Mouse (Mus musculus): Measurements from ENCODE around the gene Tril. TPM values are rescaled to one million over a fixed set of nuclear protein-coding genes. Genes with fewer than 3 reads are reported as not detected.

Tril gene
- polyA plus RNA-seq, 1 experiment from 2014 or later = 93.8 TPM

DNA sequence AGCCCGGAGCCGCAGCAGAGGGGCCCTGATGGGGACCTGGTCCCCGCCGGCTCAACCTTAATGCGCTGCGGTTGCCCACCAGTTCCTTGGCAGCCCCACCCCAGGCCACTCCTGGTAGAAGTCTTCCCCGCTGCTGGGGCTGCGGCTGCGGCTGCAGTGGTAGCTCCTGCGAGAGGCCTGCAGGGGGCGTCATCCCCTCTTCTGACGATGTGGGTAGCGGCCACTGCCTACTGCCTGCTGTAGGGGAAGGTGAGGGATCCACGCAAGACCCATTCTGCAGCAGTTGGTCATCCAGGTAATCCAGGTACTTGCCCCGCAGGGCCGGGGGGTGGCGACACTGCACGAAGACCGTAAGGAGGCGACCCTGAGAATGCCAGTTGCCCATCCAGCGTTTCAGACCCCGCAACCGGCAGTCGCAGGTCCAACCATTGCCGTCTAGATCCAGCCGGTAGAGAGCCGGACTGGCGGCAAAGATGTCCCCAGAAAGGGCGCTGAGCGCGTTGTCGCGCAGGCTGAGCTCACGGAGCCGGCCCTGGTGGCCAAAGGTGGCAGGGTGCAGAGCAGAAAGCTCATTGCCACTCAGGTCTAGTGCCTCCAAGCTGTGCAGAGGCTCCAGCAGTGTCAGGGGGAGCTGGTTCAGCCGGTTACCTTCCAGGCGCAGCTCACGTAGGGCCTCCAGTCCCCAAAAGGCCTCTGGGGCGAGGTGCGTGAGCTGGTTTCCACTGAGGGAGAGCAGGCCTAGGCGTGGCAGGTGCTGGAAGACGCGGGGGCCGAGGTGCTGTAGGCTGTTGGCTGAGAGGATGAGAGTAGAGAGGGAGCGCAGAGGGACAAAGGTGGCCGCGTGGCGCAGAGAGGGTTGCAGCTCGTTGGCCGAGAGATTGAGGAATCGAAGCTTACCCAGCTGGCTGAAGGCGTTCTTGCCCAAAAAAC, 1.6 kb downstream of the Tril start:
- H3K27me3 ChIP-seq = peaks cover 24% of the 10 kb centered on the region
- peak overlapping the region; percentile 98 for H3K27ac ChIP-seq
- peaks cover 53% of the 10 kb centered on the region for H3K4me1 ChIP-seq
- no peaks in the 10 kb centered on the region for H3K9me3 ChIP-seq (replicated peaks)
- peak overlapping the region; percentile 82 for H3K9ac ChIP-seq
- ATAC-seq (replicated peaks; ENCODE audit: low FRiP score) = peak; percentile 56
- under 1% methylated on average over 52 of the region's 52 CpGs for WGBS
- H3K36me3 ChIP-seq = peaks cover 13% of the 10 kb centered on the region; the same call in 1 of the 2 replicates
- peak overlapping the region; percentile 71 for H3K4me3 ChIP-seq (replicated peaks)
- H3K4me2 ChIP-seq = peak overlapping the region; percentile 88

DNA sequence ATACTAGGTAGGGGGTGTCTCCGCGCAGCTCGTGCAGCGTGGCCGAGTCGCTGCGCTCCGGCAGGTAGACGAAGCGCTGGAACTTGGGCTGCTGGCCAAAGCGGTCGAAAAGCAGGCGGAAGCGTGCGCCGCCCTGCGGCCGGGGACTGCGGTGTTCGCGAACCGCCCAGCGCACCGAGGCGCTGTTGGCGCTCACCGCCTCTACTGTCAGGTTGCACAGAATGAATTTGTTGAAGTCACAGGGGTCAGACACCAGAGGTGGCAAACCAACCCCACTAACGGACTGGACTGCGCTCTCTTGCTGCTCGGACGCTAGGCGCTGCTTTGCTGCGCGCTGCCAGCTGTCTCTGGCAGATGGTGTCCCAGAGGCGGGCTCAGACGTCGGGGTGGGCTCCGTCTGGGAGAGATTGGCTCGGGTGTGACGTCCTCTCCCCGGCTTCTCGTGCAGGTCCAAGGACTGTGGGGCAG, 2.3 kb downstream of the Tril start:
- H3K36me3 ChIP-seq = peaks cover 13% of the 10 kb centered on the region; the same call in 1 of the 2 replicates
- H3K9ac ChIP-seq = peak overlapping the region; percentile 82
- H3K4me3 ChIP-seq (replicated peaks) = peak overlapping the region; percentile 71
- no peaks in the 10 kb centered on the region for H3K9me3 ChIP-seq (replicated peaks)
- peak; percentile 19 for ATAC-seq (replicated peaks; ENCODE audit: low FRiP score)
- under 1% methylated on average over 42 of the region's 42 CpGs for WGBS
- H3K4me2 ChIP-seq = peak overlapping the region; percentile 88
- H3K4me1 ChIP-seq = peaks cover 53% of the 10 kb centered on the region
- H3K27ac ChIP-seq = peak overlapping the region; percentile 98
- peaks cover 24% of the 10 kb centered on the region for H3K27me3 ChIP-seq

DNA sequence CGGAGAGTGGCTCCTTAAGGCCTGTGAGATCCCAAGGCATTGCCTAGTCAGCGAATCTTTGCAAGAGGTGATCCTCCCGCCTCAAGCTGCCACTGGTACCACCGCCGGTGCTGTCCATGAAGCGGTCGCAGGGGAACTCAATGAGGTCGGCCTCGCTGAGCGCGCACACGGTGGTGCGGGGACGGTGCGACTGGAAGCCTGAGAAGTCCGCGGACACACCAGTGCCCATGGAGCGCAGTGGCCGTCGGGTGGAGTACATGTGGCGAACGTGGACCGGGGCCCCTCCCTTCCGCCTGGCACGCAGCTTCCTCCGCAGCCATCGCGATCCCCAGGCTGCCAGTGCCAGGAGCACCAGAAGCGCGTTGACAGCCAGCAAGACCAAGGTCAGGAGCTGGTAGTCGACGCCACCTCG, 2.9 kb downstream of the Tril start:
- Histone ChIP-seq H3K4me2 (peak overlapping the region; percentile 88), H3K4me3 (replicated peaks) (peak overlapping the region; percentile 71), H3K36me3 (peaks cover 16% of the 10 kb centered on the region; the same call in 1 of the 2 replicates), H3K27ac (peak overlapping the region; percentile 98), H3K9me3 (replicated peaks) (no peaks in the 10 kb centered on the region), H3K4me1 (peaks cover 53% of the 10 kb centered on the region), H3K9ac (peak overlapping the region; percentile 82), H3K27me3 (peaks cover 24% of the 10 kb centered on the region)
- ATAC-seq (replicated peaks; ENCODE audit: low FRiP score) = no peak
- 5% methylated on average over 32 of the region's 33 CpGs for WGBS

DNA sequence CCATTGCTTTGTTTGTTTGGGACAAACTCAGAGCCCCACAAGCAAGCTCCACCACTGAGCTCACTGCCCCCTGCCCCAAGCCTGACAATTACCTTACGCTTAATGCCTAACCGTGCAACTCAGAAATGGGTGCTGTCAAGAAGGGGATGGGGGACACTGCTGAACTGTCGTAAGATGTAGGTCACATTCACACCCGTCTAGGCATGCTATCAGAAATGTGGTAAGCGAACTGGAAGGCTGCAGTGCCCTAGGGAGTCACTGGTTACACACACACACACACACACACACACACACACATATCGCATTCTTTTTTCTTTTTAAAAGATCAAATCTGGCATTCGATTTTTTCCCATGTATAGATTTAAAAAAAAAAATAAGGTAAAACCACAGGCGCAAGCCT, 4.0 kb downstream of the Tril start:
- ATAC-seq (replicated peaks; ENCODE audit: low FRiP score) = no peak
- Histone ChIP-seq H3K36me3 (peaks cover 16% of the 10 kb centered on the region; the same call in 1 of the 2 replicates), H3K4me3 (replicated peaks) (peak overlapping the region; percentile 71), H3K27me3 (peaks cover 22% of the 10 kb centered on the region), H3K4me1 (peaks cover 50% of the 10 kb centered on the region), H3K27ac (no peak overlapping the region), H3K4me2 (peak overlapping the region; percentile 88), H3K9ac (no peak overlapping the region; the same call in 1 of the 2 replicates), H3K9me3 (replicated peaks) (no peaks in the 10 kb centered on the region)
- 55% methylated on average over 8 of the region's 8 CpGs for WGBS

DNA sequence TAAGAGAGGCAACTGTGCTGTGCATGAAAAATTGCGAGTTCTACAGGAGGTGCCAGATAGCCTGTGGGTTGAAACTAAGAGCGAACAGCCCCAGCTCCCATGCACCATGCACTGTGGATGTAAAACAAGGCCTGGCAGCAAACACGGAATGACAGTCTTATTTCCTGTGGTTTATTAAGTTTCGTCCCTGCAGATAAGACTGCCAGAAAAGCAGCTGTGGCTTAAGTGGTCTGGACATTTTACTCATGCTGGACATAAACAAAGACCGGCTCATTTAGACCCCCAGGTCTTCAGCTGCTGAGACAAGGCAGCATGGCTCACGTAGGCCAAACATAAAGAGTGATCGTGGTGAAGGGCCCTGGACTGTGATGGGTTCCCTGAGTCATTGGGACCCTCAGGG, 4.9 kb downstream of the Tril start:
- Histone ChIP-seq H3K4me1 (peaks cover 41% of the 10 kb centered on the region), H3K4me3 (replicated peaks) (peak overlapping the region; percentile 7; the same call in 1 of the 2 replicates), H3K27ac (peak overlapping the region; percentile 15; the same call in 1 of the 2 replicates), H3K9me3 (replicated peaks) (no peaks in the 10 kb centered on the region), H3K9ac (no peak overlapping the region), H3K27me3 (peaks cover 22% of the 10 kb centered on the region), H3K4me2 (peak overlapping the region; percentile 39), H3K36me3 (peaks cover 16% of the 10 kb centered on the region; the same call in 1 of the 2 replicates)
- ATAC-seq (replicated peaks; ENCODE audit: low FRiP score) = no peak
- WGBS = 54% methylated on average over 7 of the region's 7 CpGs

DNA sequence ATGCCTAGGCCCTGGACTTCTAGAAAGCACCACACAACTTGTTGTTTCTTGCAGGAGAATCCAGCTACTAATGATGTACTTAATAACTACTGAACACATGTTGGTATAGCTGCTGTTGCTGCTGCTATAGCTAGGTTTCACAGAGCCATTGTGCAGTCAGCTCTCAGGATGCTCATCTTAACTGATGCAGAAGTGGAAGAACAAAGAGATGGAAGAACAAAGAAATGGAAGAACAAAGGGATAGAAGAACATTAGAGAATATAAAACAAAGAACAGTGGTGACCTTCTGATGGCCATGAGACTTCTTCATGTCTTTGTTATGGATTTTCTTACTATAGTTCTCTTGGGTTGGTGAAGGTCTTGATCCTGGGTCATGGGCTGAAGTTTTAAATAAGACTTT, 6.4 kb downstream of the Tril start:
- Histone ChIP-seq H3K9me3 (replicated peaks) (no peaks in the 10 kb centered on the region), H3K9ac (no peak overlapping the region), H3K4me1 (peaks cover 33% of the 10 kb centered on the region), H3K4me3 (replicated peaks) (no peak overlapping the region), H3K27me3 (peaks cover 13% of the 10 kb centered on the region), H3K4me2 (no peak overlapping the region), H3K36me3 (peaks cover 16% of the 10 kb centered on the region; the same call in 1 of the 2 replicates), H3K27ac (no peak overlapping the region)
- no peak for ATAC-seq (replicated peaks; ENCODE audit: low FRiP score)

DNA sequence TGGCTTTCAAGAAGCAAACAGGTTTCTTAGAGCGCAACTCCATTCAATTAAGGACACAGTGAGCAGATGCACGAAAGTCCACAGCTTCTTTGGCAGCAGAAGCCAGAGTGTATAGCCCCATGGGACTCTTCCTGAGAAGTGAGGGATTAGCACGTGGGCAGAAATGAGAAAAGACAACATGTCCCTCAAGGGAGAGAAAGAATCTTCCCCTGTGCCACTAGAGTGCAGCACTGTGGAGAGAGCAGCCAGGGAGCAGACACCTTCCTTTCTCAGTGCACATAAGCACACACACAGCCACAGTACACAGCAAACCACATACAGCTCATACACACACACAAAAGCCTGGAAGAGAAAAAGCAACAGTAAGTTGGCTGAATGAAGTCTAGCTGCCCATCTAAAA, 8.4 kb downstream of the Tril start:
- 62% methylated on average over 3 of the region's 3 CpGs for WGBS
- ATAC-seq (replicated peaks; ENCODE audit: low FRiP score) = no peak; the same call in 1 of the 2 replicates

DNA sequence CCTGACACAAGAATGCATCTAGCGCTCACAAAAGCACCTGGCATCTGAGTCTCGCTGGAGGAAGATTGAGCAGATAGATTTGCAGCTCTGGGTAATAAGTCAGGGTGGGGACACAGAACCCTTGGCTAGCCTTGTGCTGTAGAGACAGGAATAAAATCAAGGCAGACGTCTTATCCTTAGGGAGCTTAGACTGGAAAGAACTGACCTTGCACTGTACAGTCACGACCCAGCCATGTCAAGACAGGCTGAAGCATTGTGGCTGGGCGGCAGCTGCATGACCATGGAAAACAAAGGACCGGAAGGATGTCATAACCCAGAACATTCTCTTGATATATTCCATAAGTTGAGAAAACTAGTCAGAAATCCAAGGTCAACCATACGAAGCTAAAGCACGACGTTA, 11.8 kb downstream of the Tril start:
- WGBS = 49% methylated on average over 9 of the region's 9 CpGs
- Histone ChIP-seq H3K9ac (no peak overlapping the region), H3K4me1 (peaks cover 25% of the 10 kb centered on the region), H3K4me2 (no peak overlapping the region), H3K27me3 (no peaks in the 10 kb centered on the region), H3K27ac (no peak overlapping the region), H3K36me3 (0 out of 2 replicates have a peak, but pooled peaks cover 3% of the 10 kb centered on the region), H3K9me3 (replicated peaks) (no peaks in the 10 kb centered on the region), H3K4me3 (replicated peaks) (no peak overlapping the region)
- peak; percentile 69 for ATAC-seq (replicated peaks; ENCODE audit: low FRiP score)

More for the DNA sequence above, 8.4 kb downstream of the Tril start:
- Histone ChIP-seq H3K4me2 (no peak overlapping the region), H3K4me1 (peaks cover 27% of the 10 kb centered on the region), H3K27me3 (no peaks in the 10 kb centered on the region; the same call in 1 of the 2 replicates), H3K9me3 (replicated peaks) (no peaks in the 10 kb centered on the region), H3K27ac (no peak overlapping the region), H3K36me3 (peaks cover 16% of the 10 kb centered on the region; the same call in 1 of the 2 replicates), H3K9ac (no peak overlapping the region), H3K4me3 (replicated peaks) (no peak overlapping the region)

DNA sequence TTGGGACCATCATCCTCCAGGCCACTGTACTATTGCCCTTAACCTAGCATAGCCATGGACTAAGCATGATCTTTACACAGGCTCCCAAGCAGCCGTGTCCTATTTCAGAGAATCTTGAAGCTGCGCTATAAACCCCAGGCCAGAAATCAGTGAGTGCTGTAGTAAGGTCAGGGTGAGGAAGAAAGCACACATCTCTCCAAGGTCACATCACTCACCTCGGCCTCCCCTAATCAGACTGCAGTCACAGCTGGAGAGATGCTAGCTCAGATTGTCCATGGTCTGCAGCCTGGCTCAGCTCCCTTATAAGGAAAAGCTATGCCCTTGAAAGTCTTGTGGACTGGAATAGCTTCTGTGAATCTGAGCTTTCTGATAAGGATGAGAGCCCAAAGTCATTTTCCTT, 13.4 kb downstream of the Tril start:
- Histone ChIP-seq H3K4me1 (peaks cover 27% of the 10 kb centered on the region), H3K27ac (peak overlapping the region; percentile 65), H3K9me3 (replicated peaks) (no peaks in the 10 kb centered on the region), H3K4me2 (no peak overlapping the region), H3K36me3 (no peaks in the 10 kb centered on the region), H3K27me3 (no peaks in the 10 kb centered on the region), H3K9ac (no peak overlapping the region), H3K4me3 (replicated peaks) (no peak overlapping the region)
- 39% methylated on average over 3 of the region's 3 CpGs for WGBS
- ATAC-seq (replicated peaks; ENCODE audit: low FRiP score) = peak; percentile 42; the same call in 1 of the 2 replicates

DNA sequence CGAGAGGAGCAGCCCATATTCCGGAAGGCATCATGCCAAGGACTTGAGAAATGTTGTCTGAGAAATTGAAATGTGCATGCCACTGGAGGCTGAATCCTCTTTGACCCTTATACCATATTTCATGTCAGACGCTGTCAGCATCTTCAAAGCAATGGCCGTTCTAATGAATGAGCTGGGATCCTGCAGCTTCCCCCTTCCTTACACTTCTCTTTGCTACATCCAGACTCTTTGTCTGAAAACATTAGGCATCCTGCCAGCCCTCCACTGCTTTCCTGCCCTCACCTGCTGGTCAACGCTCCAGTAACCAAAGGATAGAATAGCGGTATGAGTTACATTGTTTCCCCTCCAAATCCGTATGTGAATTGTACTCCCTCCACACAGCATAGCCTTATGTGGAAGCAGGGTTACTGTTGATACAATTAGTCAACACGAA, 14.0 kb downstream of the Tril start:
- Histone ChIP-seq H3K27me3 (no peaks in the 10 kb centered on the region), H3K9me3 (replicated peaks) (no peaks in the 10 kb centered on the region), H3K27ac (peak overlapping the region; percentile 65), H3K4me2 (no peak overlapping the region), H3K4me3 (replicated peaks) (no peak overlapping the region), H3K36me3 (no peaks in the 10 kb centered on the region), H3K9ac (no peak overlapping the region), H3K4me1 (peaks cover 33% of the 10 kb centered on the region)
- 18% methylated on average over 8 of the region's 8 CpGs for WGBS
- ATAC-seq (replicated peaks; ENCODE audit: low FRiP score) = peak; percentile 77

DNA sequence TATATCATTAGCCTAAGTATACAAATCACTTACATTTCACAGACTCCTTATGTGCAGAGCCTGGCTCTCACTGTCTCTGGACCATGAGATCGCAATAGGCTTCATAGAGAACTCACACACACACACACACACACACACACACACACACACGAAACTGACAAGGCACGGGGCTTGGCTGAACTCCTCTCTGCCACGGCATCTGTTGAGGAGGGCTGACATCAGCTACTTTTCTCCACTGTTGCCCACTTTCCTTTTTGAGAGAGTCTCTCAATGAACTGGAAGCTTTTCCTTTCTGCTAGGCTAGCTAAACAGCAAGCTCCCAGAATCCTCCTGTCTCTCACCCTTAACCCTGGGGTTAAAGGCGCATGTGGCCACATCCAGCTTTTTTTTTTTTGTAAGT, 14.6 kb downstream of the Tril start:
- no peaks in the 10 kb centered on the region for H3K27me3 ChIP-seq
- no peak for ATAC-seq (replicated peaks; ENCODE audit: low FRiP score)
- H3K4me2 ChIP-seq = no peak overlapping the region
- WGBS = 66% methylated on average over 5 of the region's 5 CpGs
- no peaks in the 10 kb centered on the region for H3K9me3 ChIP-seq (replicated peaks)
- no peak overlapping the region for H3K4me3 ChIP-seq (replicated peaks)
- peaks cover 38% of the 10 kb centered on the region for H3K4me1 ChIP-seq
- H3K9ac ChIP-seq = no peak overlapping the region
- no peaks in the 10 kb centered on the region for H3K36me3 ChIP-seq
- H3K27ac ChIP-seq = 0 out of 2 replicates have a peak overlapping the region, but pooled peaks have one; percentile 65

DNA sequence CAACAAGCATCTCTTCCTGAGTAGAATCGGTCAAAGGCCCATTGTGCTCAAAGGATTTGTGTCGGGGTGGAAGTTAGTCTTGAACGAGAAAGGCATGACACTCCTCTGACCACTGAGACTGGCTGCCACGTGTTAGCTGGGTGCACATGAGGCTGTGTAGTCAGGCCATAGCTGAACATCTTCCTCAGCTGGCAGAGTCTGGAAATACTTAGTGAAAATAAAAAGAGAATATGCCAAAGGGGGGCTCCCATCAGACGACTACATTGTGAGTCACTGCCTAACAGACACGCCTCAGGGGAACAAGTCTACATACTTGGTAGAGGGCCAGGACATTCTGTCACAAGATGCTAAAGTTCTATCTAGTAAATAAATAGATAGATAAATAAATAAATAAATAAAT, 16.5 kb downstream of the Tril start:
- whole genome bisulfite sequencing = 82% methylated on average over 6 of the region's 6 CpGs
- no peak overlapping the region for H3K27ac ChIP-seq
- no peak for ATAC-seq (replicated peaks; ENCODE audit: low FRiP score)
- no peak overlapping the region for H3K4me3 ChIP-seq (replicated peaks)
- no peak overlapping the region for H3K4me2 ChIP-seq
- no peaks in the 10 kb centered on the region for H3K9me3 ChIP-seq (replicated peaks)
- no peak overlapping the region for H3K9ac ChIP-seq
- H3K4me1 ChIP-seq = peaks cover 38% of the 10 kb centered on the region
- H3K36me3 ChIP-seq = no peaks in the 10 kb centered on the region
- no peaks in the 10 kb centered on the region for H3K27me3 ChIP-seq

Data from kidney, embryonic 15.5 days (tissue).